Mouse (Mus musculus): ENCODE results near the gene Nrd1. TPM values are rescaled to one million over a fixed set of nuclear protein-coding genes. Genes with fewer than 3 reads are reported as not detected.

Gene Nrd1
- total and polyA plus RNA-seq, 2 experiments from 2014 or later, result 35.0 to 63.5 TPM

- no peak for DNase-seq (ENCODE audit: low spot score)
- no peaks in the 10 kb centered on the region for H3K9me3 ChIP-seq (replicated peaks; ENCODE audit: control insufficient read depth, low read length)
- TF ChIP-seq EP300 (IDR thresholded peaks at IDR 0.05; ENCODE audit: low read depth) (no peak), CTCF (IDR thresholded peaks at IDR 0.05; ENCODE audit: low read depth) (no peak)
- no peaks in the 10 kb centered on the region for H3K27me3 ChIP-seq (ENCODE audit: control insufficient read depth, insufficient read depth, low read length)
- H3K27ac ChIP-seq (ENCODE audit: low read depth), result no peak overlapping the region; the same call in 1 of the 2 replicates
- ATAC-seq (ENCODE audit: insufficient read depth, low read depth), result no peak
- peaks cover 4% of the 10 kb centered on the region for H3K36me3 ChIP-seq (replicated peaks; ENCODE audit: control insufficient read depth, insufficient read depth, low read length)
- no peak overlapping the region for H3K4me2 ChIP-seq (ENCODE audit: low read depth, low read length)
- H3K9ac ChIP-seq (replicated peaks; ENCODE audit: low read depth, low read length), result no peak overlapping the region
- peaks cover 11% of the 10 kb centered on the region; the same call in 1 of the 2 replicates for H3K4me1 ChIP-seq (ENCODE audit: control insufficient read depth, insufficient read depth)
- H3K4me3 ChIP-seq (ENCODE audit: low read depth, low read length), result no peak overlapping the region
Measured at GRCm38 (mm10) chr4:109106594-109106993, 106.1 kb downstream of the Nrd1 start.

DNA sequence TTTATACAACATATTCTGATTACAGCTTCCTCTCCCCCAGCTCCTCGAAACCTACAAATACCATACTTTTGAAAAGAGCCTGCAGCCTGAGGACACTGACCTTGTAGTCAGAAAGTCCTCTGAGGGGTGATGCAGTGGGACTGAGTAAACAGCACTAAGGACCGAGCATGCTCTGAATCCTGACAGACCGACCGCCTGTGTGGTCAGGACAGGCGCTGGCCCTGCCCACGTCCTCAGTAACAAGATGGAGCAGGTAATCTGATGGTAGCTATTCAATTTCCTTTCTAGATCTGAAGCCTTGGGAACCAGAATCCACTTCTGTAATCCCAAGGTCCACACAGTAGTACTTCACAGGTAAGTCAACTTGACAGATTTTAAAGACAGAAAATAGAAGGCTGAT, 108.6 kb downstream of the Nrd1 start:
- Histone ChIP-seq H3K36me3 (replicated peaks; ENCODE audit: control insufficient read depth, insufficient read depth, low read length) (0 out of 2 replicates have a peak, but pooled peaks cover 3% of the 10 kb centered on the region), H3K27me3 (ENCODE audit: control insufficient read depth, insufficient read depth, low read length) (no peaks in the 10 kb centered on the region), H3K27ac (ENCODE audit: low read depth) (no peak overlapping the region), H3K4me3 (ENCODE audit: low read depth, low read length) (no peak overlapping the region), H3K9ac (replicated peaks; ENCODE audit: low read depth, low read length) (no peak overlapping the region), H3K4me2 (ENCODE audit: low read depth, low read length) (no peak overlapping the region), H3K9me3 (replicated peaks; ENCODE audit: control insufficient read depth, low read length) (no peaks in the 10 kb centered on the region), H3K4me1 (ENCODE audit: control insufficient read depth, insufficient read depth) (peaks cover 19% of the 10 kb centered on the region)
- WGBS, result 87% methylated on average over 6 of the region's 6 CpGs
- ATAC-seq (ENCODE audit: insufficient read depth, low read depth) (no peak), DNase-seq (ENCODE audit: low spot score) (no peak)
- no peak for TF ChIP-seq EP300 (IDR thresholded peaks at IDR 0.05; ENCODE audit: low read depth)

DNA sequence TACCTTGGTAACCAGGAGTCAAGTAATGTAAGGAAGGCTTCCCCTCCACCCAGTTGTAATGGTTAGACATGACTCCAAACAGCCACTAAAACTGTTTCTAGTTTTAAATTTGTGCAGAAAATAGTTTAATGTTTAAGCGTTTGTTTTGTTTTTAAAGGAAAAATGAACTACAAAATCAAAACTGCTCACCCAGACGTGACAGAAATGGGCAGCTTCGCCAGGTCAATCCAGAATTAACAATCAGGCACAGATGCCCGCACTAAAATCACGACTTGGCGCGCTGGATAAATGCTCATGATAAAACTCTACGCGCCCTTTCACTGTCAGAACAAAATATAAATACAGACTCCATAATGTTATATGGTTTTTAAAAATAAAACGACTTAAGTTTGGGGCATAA, 109.2 kb downstream of the Nrd1 start:
- TF ChIP-seq CTCF (IDR thresholded peaks at IDR 0.05; ENCODE audit: low read depth) (no peak), EP300 (IDR thresholded peaks at IDR 0.05; ENCODE audit: low read depth) (no peak)
- H3K27me3 ChIP-seq (ENCODE audit: control insufficient read depth, insufficient read depth, low read length), result no peaks in the 10 kb centered on the region
- ATAC-seq (ENCODE audit: insufficient read depth, low read depth) (no peak), DNase-seq (ENCODE audit: low spot score) (no peak)
- 91% methylated on average over 10 of the region's 10 CpGs for WGBS
- no peaks in the 10 kb centered on the region for H3K9me3 ChIP-seq (replicated peaks; ENCODE audit: control insufficient read depth, low read length)
- peaks cover 20% of the 10 kb centered on the region for H3K4me1 ChIP-seq (ENCODE audit: control insufficient read depth, insufficient read depth)
- H3K4me3 ChIP-seq (ENCODE audit: low read depth, low read length), result no peak overlapping the region
- no peak overlapping the region for H3K9ac ChIP-seq (replicated peaks; ENCODE audit: low read depth, low read length)
- no peak overlapping the region for H3K4me2 ChIP-seq (ENCODE audit: low read depth, low read length)
- H3K27ac ChIP-seq (ENCODE audit: low read depth), result no peak overlapping the region
- H3K36me3 ChIP-seq (replicated peaks; ENCODE audit: control insufficient read depth, insufficient read depth, low read length), result no peaks in the 10 kb centered on the region

DNA sequence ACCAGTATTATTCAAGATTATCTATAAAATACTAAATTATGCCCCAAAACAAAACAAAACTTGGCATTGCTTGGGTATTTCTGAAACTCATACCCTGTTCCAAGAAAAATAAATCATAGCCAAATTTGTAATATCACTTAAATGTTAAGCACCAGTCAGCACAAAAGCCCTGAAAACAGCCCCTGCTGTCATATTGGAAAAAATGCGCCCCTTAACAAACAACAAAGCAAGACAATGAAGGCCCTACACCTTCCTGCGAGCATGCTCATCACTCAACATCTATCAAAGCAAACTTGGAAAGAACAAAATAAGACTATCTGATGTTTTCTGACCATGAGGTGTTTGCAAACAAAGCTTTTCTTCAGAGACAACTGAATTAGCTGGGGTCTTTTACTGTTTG, 110.5 kb downstream of the Nrd1 start:
- Histone ChIP-seq H3K36me3 (replicated peaks; ENCODE audit: control insufficient read depth, insufficient read depth, low read length) (no peaks in the 10 kb centered on the region), H3K4me2 (ENCODE audit: low read depth, low read length) (no peak overlapping the region), H3K27me3 (ENCODE audit: control insufficient read depth, insufficient read depth, low read length) (no peaks in the 10 kb centered on the region), H3K4me1 (ENCODE audit: control insufficient read depth, insufficient read depth) (peaks cover 24% of the 10 kb centered on the region), H3K9me3 (replicated peaks; ENCODE audit: control insufficient read depth, low read length) (no peaks in the 10 kb centered on the region), H3K9ac (replicated peaks; ENCODE audit: low read depth, low read length) (no peak overlapping the region), H3K4me3 (ENCODE audit: low read depth, low read length) (no peak overlapping the region), H3K27ac (ENCODE audit: low read depth) (no peak overlapping the region)
- no peak for ATAC-seq (ENCODE audit: insufficient read depth, low read depth)
- no peak for DNase-seq (ENCODE audit: low spot score)
- WGBS, result 73% methylated on average over 2 of the region's 2 CpGs
- no peak for TF ChIP-seq CTCF (IDR thresholded peaks at IDR 0.05; ENCODE audit: low read depth)
- no peak for TF ChIP-seq EP300 (IDR thresholded peaks at IDR 0.05; ENCODE audit: low read depth)

MicroRNAs within 50 kb of the gene (microRNA counts, 519-probe panel; counts per million panel counts)
- microRNA mmu-miR-761, result not detected

Small RNA genes within 50 kb of the gene (microRNA-seq; reads per million reads assigned to microRNA genes)
- not detected for gene Mir761

Other genes with a start within 250 kb of the Nrd1 start
- 9.8 and 10.8 TPM in 2 replicates for gene Zfyve9, start 219.9 kb upstream of the Nrd1 start, total RNA-seq (2014; rRNA removed; ENCODE audit: low replicate concordance)
- gene Zfyve9, start 219.9 kb upstream of the Nrd1 start, polyA plus RNA-seq (2015; fragmentation: Nextera tagmentation; extraction: Ambion mirVana), result 2.9 and 3.1 TPM in 2 replicates
- 65.0 and 78.2 TPM in 2 replicates for gene Btf3l4, start 167.0 kb upstream of the Nrd1 start, total RNA-seq (2014; rRNA removed; ENCODE audit: low replicate concordance)
- 182 and 194 TPM in 2 replicates for gene Btf3l4, start 167.0 kb upstream of the Nrd1 start, polyA plus RNA-seq (2015; fragmentation: Nextera tagmentation; extraction: Ambion mirVana)
- 37.7 and 57.6 TPM in 2 replicates for gene Txndc12, start 166.1 kb upstream of the Nrd1 start, total RNA-seq (2014; rRNA removed; ENCODE audit: low replicate concordance)
- gene Txndc12, start 166.1 kb upstream of the Nrd1 start, polyA plus RNA-seq (2015; fragmentation: Nextera tagmentation; extraction: Ambion mirVana), result 73.5 and 86.8 TPM in 2 replicates
- gene Kti12, start 152.9 kb upstream of the Nrd1 start, total RNA-seq (2014; rRNA removed; ENCODE audit: low replicate concordance), result 22.6 and 32.9 TPM in 2 replicates
- 19.2 and 22.6 TPM in 2 replicates for gene Kti12, start 152.9 kb upstream of the Nrd1 start, polyA plus RNA-seq (2015; fragmentation: Nextera tagmentation; extraction: Ambion mirVana)
- not detected in 2 replicates for gene A730015C16Rik, start 152.0 kb upstream of the Nrd1 start, total RNA-seq (2014; rRNA removed; ENCODE audit: low replicate concordance)
- gene A730015C16Rik, start 152.0 kb upstream of the Nrd1 start, polyA plus RNA-seq (2015; fragmentation: Nextera tagmentation; extraction: Ambion mirVana), result 0.97 and 0.98 TPM in 2 replicates
- 1.4 TPM in 1 of 2 replicates, not detected in the other for gene Rab3b, start 121.6 kb upstream of the Nrd1 start, total RNA-seq (2014; rRNA removed; ENCODE audit: low replicate concordance)
- gene Rab3b, start 121.6 kb upstream of the Nrd1 start, polyA plus RNA-seq (2015; fragmentation: Nextera tagmentation; extraction: Ambion mirVana), result 4.2 and 4.6 TPM in 2 replicates
- gene Osbpl9, start 201.6 kb downstream of the Nrd1 start, total RNA-seq (2014; rRNA removed; ENCODE audit: low replicate concordance), result 49.7 and 68.3 TPM in 2 replicates
- 49.0 and 49.2 TPM in 2 replicates for gene Osbpl9, start 201.6 kb downstream of the Nrd1 start, polyA plus RNA-seq (2015; fragmentation: Nextera tagmentation; extraction: Ambion mirVana)
- gene Calr4, start 233.8 kb downstream of the Nrd1 start, total RNA-seq (2014; rRNA removed; ENCODE audit: low replicate concordance), result not detected in 2 replicates
- not detected in 2 replicates for gene Calr4, start 233.8 kb downstream of the Nrd1 start, polyA plus RNA-seq (2015; fragmentation: Nextera tagmentation; extraction: Ambion mirVana)

Measured in heart, postnatal 0 days (tissue).